Mouse (Mus musculus) 3T3-L1 (cell line): ENCODE measurements at regions not wholly inside any gene's neighbourhood (a gene's known extent, or its start where the extent isn't known, plus 50 kb on each side); places are given as distances from the start of the nearest gene placed in this dataset.
"Not testable (repeated sequence)": the region's sequence is repeated elsewhere in the genome, so short reads cannot be mapped to it uniquely, and the experiment has no call there.

Experiments used
- DNase-seq: peaks from one replicate; pipeline ENCODE4 v3.0.0-alpha.2; 2015; ENCODE audit warnings: low read depth, low spot score

GRCm38 (mm10) chr16:42546229-42547163 is 206.0 kb upstream of the Gap43 start:
- no peak for DNase-seq

- peak; percentile 35 for DNase-seq
These were observed 176.9 kb upstream of the Gap43 start for GRCm38 (mm10) chr16:42517321-42517720.

- DNase-seq: no peak
These were observed 175.5 kb upstream of the Gap43 start for GRCm38 (mm10) chr16:42515929-42516328.

- DNase-seq: no peak
These were observed 164.7 kb upstream of the Gap43 start for GRCm38 (mm10) chr16:42505107-42505506.

GRCm38 (mm10) chr16:42501713-42502112 is 161.3 kb upstream of the Gap43 start:
- DNase-seq: no peak

GRCm38 (mm10) chr16:42501109-42501508 is 160.7 kb upstream of the Gap43 start:
- DNase-seq: not testable (repeated sequence)

GRCm38 (mm10) chr16:42499514-42499913 is 159.1 kb upstream of the Gap43 start:
- no peak for DNase-seq

GRCm38 (mm10) chr16:42498368-42498767 is 157.9 kb upstream of the Gap43 start:
- no peak for DNase-seq

GRCm38 (mm10) chr16:42493596-42493995 is 153.1 kb upstream of the Gap43 start:
- DNase-seq: no peak

- no peak for DNase-seq
These were observed 148.3 kb upstream of the Gap43 start for GRCm38 (mm10) chr16:42488745-42489144.

- peak; percentile 61 for DNase-seq
These were observed 139.5 kb upstream of the Gap43 start for GRCm38 (mm10) chr16:42479978-42480377.

- DNase-seq: no peak
These were observed 126.5 kb upstream of the Gap43 start for GRCm38 (mm10) chr16:42466976-42467375.

- no peak for DNase-seq
These were observed 116.0 kb upstream of the Gap43 start for GRCm38 (mm10) chr16:42456335-42456984.

- no peak for DNase-seq
These were observed 112.9 kb upstream of the Gap43 start for GRCm38 (mm10) chr16:42453338-42453737.

GRCm38 (mm10) chr16:42449840-42450444 is 109.5 kb upstream of the Gap43 start:
- DNase-seq: no peak

- DNase-seq: no peak
These were observed 104.5 kb upstream of the Gap43 start for GRCm38 (mm10) chr16:42444863-42445423.

GRCm38 (mm10) chr16:42444408-42444862 is 104.0 kb upstream of the Gap43 start:
- DNase-seq: no peak

GRCm38 (mm10) chr16:42440822-42441221 is 100.4 kb upstream of the Gap43 start:
- peak; percentile 71 for DNase-seq

GRCm38 (mm10) chr16:42431529-42431928 is 91.1 kb upstream of the Gap43 start:
- DNase-seq: no peak

GRCm38 (mm10) chr16:42416673-42417072 is 76.2 kb upstream of the Gap43 start:
- no peak for DNase-seq

- DNase-seq: not testable (repeated sequence)
These were observed 71.6 kb upstream of the Gap43 start for GRCm38 (mm10) chr16:42412031-42412430.

- no peak for DNase-seq
These were observed 56.1 kb upstream of the Gap43 start for GRCm38 (mm10) chr16:42396596-42396995.
